Mouse (Mus musculus) ES-E14 (cell line): Measurements from ENCODE around the gene Ache.
A peak's percentile ranks its signal among the peaks of the same experiment; 100 is the strongest.

Experiments
- CHD2 ChIP-seq: IDR thresholded peaks from 2 replicates; pipeline ENCODE4 v1.6.1; 2014; ENCODE audit warnings: mild to moderate bottlenecking, low read depth, low read length, inconsistent platforms
- MAFK ChIP-seq: IDR thresholded peaks from 2 replicates; pipeline ENCODE4 v1.6.1; 2014; ENCODE audit warnings: mild to moderate bottlenecking, low read depth, low read length, inconsistent platforms; ENCODE audit not compliant: insufficient read depth
- ZC3H11A ChIP-seq: IDR thresholded peaks from 2 replicates; pipeline ENCODE4 v1.6.1; 2012; ENCODE audit warnings: low read depth, mild to moderate bottlenecking, inconsistent platforms, low read length, borderline replicate concordance

DNA sequence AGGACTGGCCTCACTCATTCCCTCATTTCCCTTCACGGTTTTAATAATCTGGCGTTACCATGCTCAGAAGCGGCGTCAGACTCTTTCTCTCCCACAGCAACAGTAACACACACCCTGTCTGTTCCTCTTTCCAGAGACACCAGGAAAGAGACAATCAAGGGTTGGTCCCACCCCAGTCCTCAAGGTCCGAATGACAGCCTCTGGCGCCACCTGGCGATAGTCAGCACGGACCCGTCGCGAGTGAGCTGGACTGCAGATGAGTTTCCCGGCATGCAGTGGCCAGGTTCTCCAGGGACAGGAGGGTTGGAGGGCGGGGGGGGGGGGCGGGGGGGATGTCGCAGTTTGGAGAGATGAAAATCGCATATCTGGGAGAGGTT is 676 bp upstream of the Ache start:
- TF ChIP-seq CHD2 (no peak), ZC3H11A (peak; percentile 76; the same call in 1 of the 2 replicates), MAFK (no peak)
